Mouse (Mus musculus): ENCODE measurements around the gene Pip5k1a.

- no peak for TF ChIP-seq CTCF (IDR thresholded peaks at IDR 0.05; ENCODE audit: extremely low read depth, insufficient read depth, low read length)
- TF ChIP-seq POLR2A (IDR thresholded peaks at IDR 0.05; ENCODE audit: extremely low read depth, insufficient read depth, low read length), result no peak
These were observed 41.2 kb upstream of the Pip5k1a start for GRCm38 (mm10) chr3:95147924-95148323.

Data from cortical plate, adult 2 months (tissue).